Mouse (Mus musculus) urinary bladder, adult 2 months (tissue): Measurements from ENCODE around the gene Gm3629. TPM values are rescaled to one million over a fixed set of nuclear protein-coding genes. Genes with fewer than 3 reads are reported as not detected.
"Not testable (repeated sequence)": the region's sequence is repeated elsewhere in the genome, so short reads cannot be mapped to it uniquely, and the experiment has no call there.

ENCODE experiments used
- DNase-seq: peaks from one replicate; pipeline ENCODE4 v3.0.0; 2022; ENCODE audit warnings: low spot score
- polyA plus RNA-seq: library from polyadenylated mRNA; depleted of rRNA; stranded (reverse); fragments of >200 nt; gene quantifications from 2 replicates; pipeline ENCODE4 v1.2.3, GENCODE M21; 2012; rRNA removed

Gene Gm3629
- 0.75 and 0.87 TPM in 2 replicates for polyA plus RNA-seq

DNA sequence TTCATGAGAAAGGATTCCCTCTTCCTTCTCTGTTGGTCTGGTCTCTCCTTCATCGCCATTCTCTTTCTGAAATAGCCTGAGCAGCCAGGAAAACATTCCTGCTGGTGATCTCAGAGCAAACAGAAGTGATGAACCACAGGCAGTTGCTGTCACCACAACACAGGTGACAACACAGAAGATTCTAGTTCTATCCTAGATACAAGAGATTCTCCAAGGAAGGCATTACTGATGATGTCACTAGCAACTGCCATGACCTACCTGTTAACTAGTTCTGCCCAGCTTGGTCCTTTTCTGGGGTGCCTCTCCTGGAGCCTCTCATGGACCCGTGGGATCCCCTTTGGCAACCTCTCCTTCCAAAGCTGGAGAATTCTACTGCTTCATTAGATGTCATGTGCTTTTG lies at the start of gene Gm3629:
Gene Gm3629 (minus strand): TSS at position 101 of the 400 bp plus-strand sequence.
- DNase-seq, result not testable (repeated sequence)

DNA sequence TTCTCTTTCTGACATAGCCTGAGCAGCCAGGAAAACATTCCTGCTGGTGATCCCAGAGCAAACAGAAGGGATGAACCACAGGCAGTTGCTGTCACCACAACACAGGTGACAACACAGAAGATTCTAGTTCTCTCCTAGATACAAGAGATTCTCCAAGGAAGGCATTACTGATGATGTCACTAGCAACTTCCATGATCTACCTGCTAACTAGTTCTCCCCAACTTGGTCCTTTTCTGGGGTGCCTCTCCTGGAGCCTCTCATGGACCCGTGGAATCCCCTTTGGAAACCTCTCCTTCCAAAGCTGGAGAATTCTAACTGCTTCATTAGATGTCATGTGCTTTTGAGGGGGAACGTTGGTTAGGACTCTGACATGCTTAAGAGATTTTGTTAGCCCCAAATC lies 31.9 kb upstream of the Gm3629 start, which contains the start of gene Gm3460:
Gene Gm3460 (minus strand): TSS at position 101 of the 400 bp plus-strand sequence.
- not testable (repeated sequence) for DNase-seq

DNA sequence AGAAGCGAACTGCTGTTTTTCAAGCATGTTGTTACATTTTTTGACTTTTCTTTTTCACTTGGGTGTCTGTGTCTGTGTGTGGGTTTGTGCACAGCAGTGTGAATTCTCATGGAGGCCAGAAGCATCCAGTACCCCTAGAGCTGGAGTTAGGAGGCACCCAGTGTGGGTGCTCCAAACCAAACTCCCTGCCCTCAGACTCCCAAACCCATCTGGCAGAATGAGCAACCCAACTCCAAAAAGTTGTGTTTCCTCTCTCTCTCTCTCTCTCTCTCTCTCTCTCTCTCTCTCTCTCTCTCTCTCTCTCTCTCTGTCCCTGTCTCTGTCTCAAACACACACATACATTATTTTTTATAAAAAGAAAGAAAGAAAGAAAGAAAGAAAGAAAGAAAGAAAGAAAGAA lies 16.0 kb upstream of the Gm3629 start:
- peak; percentile 17 for DNase-seq

DNA sequence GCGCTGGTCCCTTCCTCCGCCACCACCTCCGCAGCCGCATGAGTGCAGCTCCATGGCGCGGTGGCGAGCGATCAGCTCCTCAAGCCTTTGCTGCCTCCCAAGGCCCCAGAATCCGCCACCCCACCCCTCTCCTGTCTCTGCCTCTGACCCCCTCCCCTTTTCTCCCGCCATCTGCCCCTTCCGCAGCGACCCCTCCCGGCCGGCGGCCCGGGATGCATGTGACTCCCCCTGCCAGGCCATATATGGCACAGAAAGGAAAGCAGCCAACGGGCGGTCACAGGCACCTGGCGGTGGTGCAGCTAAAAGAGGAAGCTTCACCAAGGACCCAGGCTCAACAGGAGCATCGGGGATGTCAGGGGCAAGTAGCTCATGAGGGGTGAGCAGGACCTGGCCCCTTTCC lies 14.6 kb upstream of the Gm3629 start:
- DNase-seq, result peak; percentile 29

DNA sequence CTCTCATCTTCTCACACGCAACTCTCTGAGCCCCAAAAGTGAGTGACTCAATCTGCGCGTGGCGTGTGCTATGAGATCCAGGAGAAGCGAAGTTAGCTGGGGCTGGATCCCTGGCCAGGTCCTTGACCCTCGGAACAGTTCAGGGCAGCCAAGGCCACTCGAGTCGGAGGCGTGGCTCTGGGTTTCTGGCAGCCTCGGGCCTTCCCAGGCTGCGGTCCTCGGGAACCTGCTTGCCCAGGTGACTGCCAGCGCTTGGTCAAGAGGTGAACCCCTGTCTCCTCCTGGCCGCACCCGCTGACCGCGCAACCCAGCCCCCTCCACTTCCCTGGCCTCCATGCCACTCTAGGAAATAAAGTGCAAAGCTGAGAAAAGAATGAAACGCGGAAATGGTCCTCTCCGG lies 14.1 kb upstream of the Gm3629 start:
- peak; percentile 20 for DNase-seq

DNA sequence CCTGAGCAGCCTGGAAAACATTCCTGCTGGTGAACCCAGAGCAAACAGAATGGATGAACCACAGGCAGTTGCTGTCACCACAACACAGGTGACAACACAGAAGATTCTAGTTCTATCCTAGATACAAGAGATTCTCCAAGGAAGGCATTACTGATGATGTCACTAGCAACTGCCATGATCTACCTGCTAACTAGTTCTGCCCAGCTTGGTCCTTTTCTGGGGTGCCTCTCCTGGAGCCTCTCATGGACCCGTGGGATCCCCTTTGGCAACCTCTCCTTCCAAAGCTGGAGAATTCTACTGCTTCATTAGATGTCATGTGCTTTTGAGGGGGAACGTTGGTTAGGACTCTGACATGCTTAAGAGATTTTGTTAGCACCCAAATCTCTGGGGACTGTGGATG lies 53.2 kb downstream of the Gm3629 start, which contains the start of gene Gm8356:
Gene Gm8356 (minus strand): TSS at position 101 of the 400 bp plus-strand sequence.
- DNase-seq, result not testable (repeated sequence)

Other genes with a start within 250 kb of the Gm3629 start
- not detected in 2 replicates for gene Gm3618, start 246.9 kb downstream of the Gm3629 start, polyA plus RNA-seq
- gene Gm16440, start 200.3 kb downstream of the Gm3629 start, polyA plus RNA-seq, result not detected in 2 replicates
- 0.40 and 0.74 TPM in 2 replicates for gene Gm3591, start 178.1 kb downstream of the Gm3629 start, polyA plus RNA-seq
- gene Gm3594, start 146.0 kb downstream of the Gm3629 start, polyA plus RNA-seq, result not detected in 2 replicates
- not detected in 2 replicates for gene Gm8356, start 53.3 kb downstream of the Gm3629 start, polyA plus RNA-seq
- not detected in 2 replicates for gene Gm3460, start 31.8 kb upstream of the Gm3629 start, polyA plus RNA-seq
- not detected in 2 replicates for gene Gm10251, start 93.6 kb upstream of the Gm3629 start, polyA plus RNA-seq
- gene Gm8050, start 129.6 kb upstream of the Gm3629 start, polyA plus RNA-seq, result 0.04 TPM in 1 of 2 replicates, not detected in the other
- gene Gm3636, start 151.7 kb upstream of the Gm3629 start, polyA plus RNA-seq, result 9.9 and 19.2 TPM in 2 replicates
- not detected in 2 replicates for gene Gm8362, start 183.8 kb upstream of the Gm3629 start, polyA plus RNA-seq
- not detected in 2 replicates for gene Gm3642, start 249.7 kb upstream of the Gm3629 start, polyA plus RNA-seq